Mouse (Mus musculus) midbrain, embryonic 15.5 days (tissue): ENCODE results near the gene Hivep2. TPM values are rescaled to one million over a fixed set of nuclear protein-coding genes. Genes with fewer than 3 reads are reported as not detected.

ENCODE experiments used
- ATAC-seq: fragments of 200-750 bp; cut with Nextera tagmentation; replicated peaks from 2 replicates; pipeline ENCODE4 v1.8.0; 2017; ENCODE audit warnings: moderate TSS enrichment
- H3K27ac ChIP-seq: fragments of 300-500 bp; sonication (generic); 2 replicates; pipeline ENCODE4 v1.5.1; 2015; ENCODE audit warnings: mild to moderate bottlenecking, inconsistent platforms
- H3K27me3 ChIP-seq: fragments of 300-500 bp; sonication (generic); replicated peaks from 2 replicates; pipeline ENCODE4 v1.6.1; 2015; ENCODE audit warnings: inconsistent platforms
- H3K36me3 ChIP-seq: fragments of 300-500 bp; sonication (generic); replicated peaks from 2 replicates; pipeline ENCODE4 v1.6.1; 2015; ENCODE audit warnings: inconsistent platforms
- H3K4me1 ChIP-seq: fragments of 300-500 bp; sonication (generic); 2 replicates; pipeline ENCODE4 v1.6.1; 2015; ENCODE audit warnings: inconsistent platforms
- H3K4me2 ChIP-seq: fragments of 300-500 bp; sonication (generic); 2 replicates; pipeline ENCODE4 v1.6.1; 2015; ENCODE audit warnings: inconsistent platforms, mild to moderate bottlenecking, moderate library complexity
- H3K4me3 ChIP-seq: fragments of 300-500 bp; sonication (generic); 2 replicates; pipeline ENCODE4 v1.5.1; 2015; ENCODE audit warnings: mild to moderate bottlenecking, inconsistent platforms
- H3K9ac ChIP-seq: fragments of 300-500 bp; sonication (generic); 2 replicates; pipeline ENCODE4 v1.6.1; 2015; ENCODE audit warnings: mild to moderate bottlenecking, inconsistent platforms
- H3K9me3 ChIP-seq: fragments of 300-500 bp; sonication (generic); 2 replicates; pipeline ENCODE4 v1.6.1; 2016; ENCODE audit warnings: inconsistent platforms
- WGBS: fragments of 180-500 bp; shearing (Covaris S2); methylation state at CpG from one replicate; pipeline ENCODE4 v1.1.7; 2015; ENCODE audit warnings: mixed read lengths; 5-methylcytosine and 5-hydroxymethylcytosine counted together
- polyA plus RNA-seq: library from polyadenylated mRNA; unstranded; fragments of >200 nt; fragmentation: Nextera tagmentation; extraction: Ambion mirVana; gene quantifications from 2 replicates; pipeline ENCODE4 v1.2.1, GENCODE M21; 2015

Gene Hivep2
- polyA plus RNA-seq, 1 experiment from 2014 or later: 12.0 TPM

- no peaks in the 10 kb centered on the region for H3K27me3 ChIP-seq
- 69% methylated on average over 6 of the region's 6 CpGs for WGBS
- H3K4me3 ChIP-seq: peak overlapping the region; percentile 53
- 0 out of 2 replicates have a peak overlapping the region, but pooled peaks have one; percentile 81 for H3K27ac ChIP-seq
- H3K4me2 ChIP-seq: peak overlapping the region; percentile 86
- no peaks in the 10 kb centered on the region for H3K36me3 ChIP-seq
- H3K9ac ChIP-seq: no peak overlapping the region
- peaks cover 11% of the 10 kb centered on the region for H3K4me1 ChIP-seq
- no peaks in the 10 kb centered on the region for H3K9me3 ChIP-seq
- no peak for ATAC-seq
Observed at GRCm38 (mm10) chr10:13982271-13982670, 16.4 kb downstream of the Hivep2 start.

GRCm38 (mm10) chr10:13982769-13983381 is 17.0 kb downstream of the Hivep2 start:
- Histone ChIP-seq H3K9me3 (no peaks in the 10 kb centered on the region), H3K27ac (peak overlapping the region; percentile 81), H3K9ac (peak overlapping the region; percentile 84), H3K4me2 (peak overlapping the region; percentile 86), H3K27me3 (no peaks in the 10 kb centered on the region), H3K4me3 (peak overlapping the region; percentile 53), H3K4me1 (peaks cover 11% of the 10 kb centered on the region), H3K36me3 (no peaks in the 10 kb centered on the region)
- whole genome bisulfite sequencing: under 1% methylated on average over 34 of the region's 34 CpGs
- peak; percentile 93 for ATAC-seq

GRCm38 (mm10) chr10:13983631-13984030 is 17.8 kb downstream of the Hivep2 start:
- peak overlapping the region; percentile 81; the same call in 1 of the 2 replicates for H3K27ac ChIP-seq
- no peak overlapping the region for H3K4me3 ChIP-seq

GRCm38 (mm10) chr10:13984233-13984632 is 18.4 kb downstream of the Hivep2 start:
- Histone ChIP-seq H3K9ac (no peak overlapping the region), H3K4me3 (no peak overlapping the region), H3K4me2 (no peak overlapping the region), H3K9me3 (no peaks in the 10 kb centered on the region), H3K27me3 (no peaks in the 10 kb centered on the region), H3K27ac (no peak overlapping the region), H3K4me1 (peaks cover 11% of the 10 kb centered on the region), H3K36me3 (no peaks in the 10 kb centered on the region)
- ATAC-seq: no peak

More at GRCm38 (mm10) chr10:13983631-13984030, 17.8 kb downstream of the Hivep2 start:
- 48% methylated on average over 12 of the region's 12 CpGs for WGBS
- 0 out of 2 replicates have a peak, but pooled peaks have one; percentile 11 for ATAC-seq
- H3K4me1 ChIP-seq: peaks cover 11% of the 10 kb centered on the region
- H3K9me3 ChIP-seq: no peaks in the 10 kb centered on the region
- no peaks in the 10 kb centered on the region for H3K27me3 ChIP-seq
- H3K36me3 ChIP-seq: no peaks in the 10 kb centered on the region
- H3K4me2 ChIP-seq: peak overlapping the region; percentile 86
- no peak overlapping the region for H3K9ac ChIP-seq

GRCm38 (mm10) chr10:13986539-13986938 is 20.7 kb downstream of the Hivep2 start:
- Histone ChIP-seq H3K9ac (no peak overlapping the region), H3K36me3 (no peaks in the 10 kb centered on the region), H3K4me2 (no peak overlapping the region), H3K9me3 (no peaks in the 10 kb centered on the region), H3K27ac (no peak overlapping the region), H3K4me1 (peaks cover 11% of the 10 kb centered on the region), H3K27me3 (no peaks in the 10 kb centered on the region), H3K4me3 (no peak overlapping the region)
- WGBS: 91% methylated on average over 2 of the region's 2 CpGs
- ATAC-seq: no peak

GRCm38 (mm10) chr10:13987336-13987735 is 21.5 kb downstream of the Hivep2 start:
- H3K4me3 ChIP-seq: no peak overlapping the region
- no peak for ATAC-seq
- no peaks in the 10 kb centered on the region for H3K27me3 ChIP-seq
- no peaks in the 10 kb centered on the region for H3K36me3 ChIP-seq
- 86% methylated on average over 3 of the region's 3 CpGs for WGBS
- peaks cover 9% of the 10 kb centered on the region for H3K4me1 ChIP-seq
- H3K4me2 ChIP-seq: no peak overlapping the region
- H3K9ac ChIP-seq: no peak overlapping the region
- no peaks in the 10 kb centered on the region for H3K9me3 ChIP-seq
- no peak overlapping the region for H3K27ac ChIP-seq

GRCm38 (mm10) chr10:13988280-13988679 is 22.4 kb downstream of the Hivep2 start:
- Histone ChIP-seq H3K9me3 (no peaks in the 10 kb centered on the region), H3K36me3 (no peaks in the 10 kb centered on the region), H3K9ac (no peak overlapping the region), H3K27ac (no peak overlapping the region), H3K27me3 (no peaks in the 10 kb centered on the region), H3K4me3 (no peak overlapping the region), H3K4me1 (peaks cover 5% of the 10 kb centered on the region), H3K4me2 (no peak overlapping the region)
- 78% methylated on average over 9 of the region's 9 CpGs for WGBS
- no peak for ATAC-seq

- WGBS: 90% methylated on average over 4 of the region's 4 CpGs
- H3K4me1 ChIP-seq: 0 out of 2 replicates have a peak, but pooled peaks cover under 1% of the 10 kb centered on the region
- no peaks in the 10 kb centered on the region for H3K27me3 ChIP-seq
- no peak overlapping the region for H3K4me3 ChIP-seq
- no peaks in the 10 kb centered on the region for H3K9me3 ChIP-seq
- H3K36me3 ChIP-seq: no peaks in the 10 kb centered on the region
- H3K27ac ChIP-seq: no peak overlapping the region
- H3K9ac ChIP-seq: no peak overlapping the region
- H3K4me2 ChIP-seq: no peak overlapping the region
- ATAC-seq: no peak
Observed at GRCm38 (mm10) chr10:13988757-13989156, 22.9 kb downstream of the Hivep2 start.

- H3K9me3 ChIP-seq: no peaks in the 10 kb centered on the region
- H3K27ac ChIP-seq: no peak overlapping the region
- no peaks in the 10 kb centered on the region for H3K4me1 ChIP-seq
- no peaks in the 10 kb centered on the region for H3K36me3 ChIP-seq
- H3K4me2 ChIP-seq: no peak overlapping the region
- H3K9ac ChIP-seq: no peak overlapping the region
- WGBS: 86% methylated on average over 2 of the region's 2 CpGs
- H3K27me3 ChIP-seq: no peaks in the 10 kb centered on the region
- no peak for ATAC-seq
- H3K4me3 ChIP-seq: no peak overlapping the region
Observed at GRCm38 (mm10) chr10:13990842-13991241, 25.0 kb downstream of the Hivep2 start.

- Histone ChIP-seq H3K27me3 (no peaks in the 10 kb centered on the region), H3K9me3 (no peaks in the 10 kb centered on the region), H3K27ac (no peak overlapping the region), H3K4me3 (no peak overlapping the region), H3K4me1 (no peaks in the 10 kb centered on the region), H3K36me3 (no peaks in the 10 kb centered on the region), H3K9ac (no peak overlapping the region), H3K4me2 (no peak overlapping the region)
- ATAC-seq: no peak
- WGBS: 86% methylated on average over 6 of the region's 6 CpGs
Observed at GRCm38 (mm10) chr10:13993411-13993810, 27.5 kb downstream of the Hivep2 start.

- H3K9me3 ChIP-seq: no peaks in the 10 kb centered on the region
- no peak for ATAC-seq
- no peaks in the 10 kb centered on the region for H3K4me1 ChIP-seq
- no peak overlapping the region for H3K4me2 ChIP-seq
- H3K4me3 ChIP-seq: no peak overlapping the region
- no peak overlapping the region for H3K27ac ChIP-seq
- no peaks in the 10 kb centered on the region for H3K27me3 ChIP-seq
- no peak overlapping the region for H3K9ac ChIP-seq
- 83% methylated on average over 4 of the region's 4 CpGs for WGBS
- no peaks in the 10 kb centered on the region for H3K36me3 ChIP-seq
Observed at GRCm38 (mm10) chr10:13997336-13997735, 31.5 kb downstream of the Hivep2 start.

- Histone ChIP-seq H3K27me3 (no peaks in the 10 kb centered on the region), H3K27ac (no peak overlapping the region), H3K4me1 (no peaks in the 10 kb centered on the region), H3K4me2 (no peak overlapping the region), H3K9me3 (no peaks in the 10 kb centered on the region), H3K36me3 (no peaks in the 10 kb centered on the region), H3K4me3 (no peak overlapping the region), H3K9ac (no peak overlapping the region)
- WGBS: 54% methylated on average over 4 of the region's 4 CpGs
- peak; percentile 81 for ATAC-seq
Observed at GRCm38 (mm10) chr10:14004769-14005517, 39.1 kb downstream of the Hivep2 start.

- H3K36me3 ChIP-seq: no peaks in the 10 kb centered on the region
- ATAC-seq: no peak
- no peak overlapping the region for H3K4me3 ChIP-seq
- H3K4me2 ChIP-seq: no peak overlapping the region
- 95% methylated on average over 2 of the region's 2 CpGs for WGBS
- H3K27ac ChIP-seq: no peak overlapping the region
- H3K4me1 ChIP-seq: no peaks in the 10 kb centered on the region
- H3K27me3 ChIP-seq: no peaks in the 10 kb centered on the region
- no peak overlapping the region for H3K9ac ChIP-seq
- no peaks in the 10 kb centered on the region for H3K9me3 ChIP-seq
Observed at GRCm38 (mm10) chr10:14009721-14010120, 43.8 kb downstream of the Hivep2 start.
